Mouse (Mus musculus): Measurements from ENCODE around the gene Camta1. TPM values are rescaled to one million over a fixed set of nuclear protein-coding genes. Genes with fewer than 3 reads are reported as not detected.

The Camta1 gene
- polyA plus RNA-seq, 1 experiment from 2014 or later: 206 TPM

GRCm38 (mm10) chr4:150944707-150945106 lies 917.0 kb downstream of the Camta1 start:
- Histone ChIP-seq H3K4me2 (ENCODE audit: low read depth, low read length) (no peak overlapping the region), H3K9ac (replicated peaks; ENCODE audit: low read depth, low read length) (no peak overlapping the region), H3K9me3 (ENCODE audit: control insufficient read depth, low read length) (no peaks in the 10 kb centered on the region), H3K4me3 (ENCODE audit: low read depth, low read length) (no peak overlapping the region), H3K4me1 (ENCODE audit: control insufficient read depth, insufficient read depth, low read length) (no peaks in the 10 kb centered on the region), H3K27me3 (ENCODE audit: control insufficient read depth, insufficient read depth, low read length) (no peaks in the 10 kb centered on the region), H3K27ac (ENCODE audit: low read depth, low read length) (no peak overlapping the region), H3K36me3 (ENCODE audit: control insufficient read depth, insufficient read depth, low read length) (no peaks in the 10 kb centered on the region)
- no peak for ATAC-seq (ENCODE audit: low read depth)
- WGBS: 100% methylated on average over 7 of the region's 7 CpGs

- 64% methylated on average over 13 of the region's 13 CpGs for WGBS
- Histone ChIP-seq H3K27me3 (ENCODE audit: control insufficient read depth, insufficient read depth, low read length) (no peaks in the 10 kb centered on the region), H3K36me3 (ENCODE audit: control insufficient read depth, insufficient read depth, low read length) (no peaks in the 10 kb centered on the region), H3K27ac (ENCODE audit: low read depth, low read length) (no peak overlapping the region), H3K4me3 (ENCODE audit: low read depth, low read length) (no peak overlapping the region), H3K9ac (replicated peaks; ENCODE audit: low read depth, low read length) (no peak overlapping the region), H3K9me3 (ENCODE audit: control insufficient read depth, low read length) (no peaks in the 10 kb centered on the region), H3K4me2 (ENCODE audit: low read depth, low read length) (no peak overlapping the region), H3K4me1 (ENCODE audit: control insufficient read depth, insufficient read depth, low read length) (no peaks in the 10 kb centered on the region)
- no peak for ATAC-seq (ENCODE audit: low read depth)
Measured at GRCm38 (mm10) chr4:150939991-150940651, 921.6 kb downstream of the Camta1 start.

- 69% methylated on average over 14 of the region's 14 CpGs for WGBS
- no peak overlapping the region for H3K27ac ChIP-seq (ENCODE audit: low read depth, low read length)
Measured at GRCm38 (mm10) chr4:150938063-150938452, 923.6 kb downstream of the Camta1 start.

GRCm38 (mm10) chr4:150937293-150938062 lies 924.2 kb downstream of the Camta1 start:
- H3K9me3 ChIP-seq (ENCODE audit: control insufficient read depth, low read length): no peaks in the 10 kb centered on the region
- no peak overlapping the region for H3K27ac ChIP-seq (ENCODE audit: low read depth, low read length)
- no peak overlapping the region for H3K4me3 ChIP-seq (ENCODE audit: low read depth, low read length)
- no peaks in the 10 kb centered on the region for H3K36me3 ChIP-seq (ENCODE audit: control insufficient read depth, insufficient read depth, low read length)
- ATAC-seq (ENCODE audit: low read depth): no peak
- peak overlapping the region; percentile 7; the same call in 1 of the 2 replicates for H3K4me2 ChIP-seq (ENCODE audit: low read depth, low read length)
- WGBS: 77% methylated on average over 16 of the region's 16 CpGs
- H3K9ac ChIP-seq (replicated peaks; ENCODE audit: low read depth, low read length): no peak overlapping the region
- no peaks in the 10 kb centered on the region for H3K27me3 ChIP-seq (ENCODE audit: control insufficient read depth, insufficient read depth, low read length)
- no peaks in the 10 kb centered on the region for H3K4me1 ChIP-seq (ENCODE audit: control insufficient read depth, insufficient read depth, low read length)

More at GRCm38 (mm10) chr4:150938063-150938452, 923.6 kb downstream of the Camta1 start:
- ATAC-seq (ENCODE audit: low read depth): no peak
- Histone ChIP-seq H3K27me3 (ENCODE audit: control insufficient read depth, insufficient read depth, low read length) (no peaks in the 10 kb centered on the region), H3K9me3 (ENCODE audit: control insufficient read depth, low read length) (no peaks in the 10 kb centered on the region), H3K36me3 (ENCODE audit: control insufficient read depth, insufficient read depth, low read length) (no peaks in the 10 kb centered on the region), H3K4me1 (ENCODE audit: control insufficient read depth, insufficient read depth, low read length) (no peaks in the 10 kb centered on the region), H3K4me3 (ENCODE audit: low read depth, low read length) (no peak overlapping the region), H3K4me2 (ENCODE audit: low read depth, low read length) (peak overlapping the region; percentile 7; the same call in 1 of the 2 replicates), H3K9ac (replicated peaks; ENCODE audit: low read depth, low read length) (no peak overlapping the region)

- Histone ChIP-seq H3K4me3 (ENCODE audit: low read depth, low read length) (no peak overlapping the region), H3K9me3 (ENCODE audit: control insufficient read depth, low read length) (no peaks in the 10 kb centered on the region), H3K27ac (ENCODE audit: low read depth, low read length) (no peak overlapping the region), H3K36me3 (ENCODE audit: control insufficient read depth, insufficient read depth, low read length) (no peaks in the 10 kb centered on the region), H3K27me3 (ENCODE audit: control insufficient read depth, insufficient read depth, low read length) (no peaks in the 10 kb centered on the region), H3K9ac (replicated peaks; ENCODE audit: low read depth, low read length) (no peak overlapping the region), H3K4me1 (ENCODE audit: control insufficient read depth, insufficient read depth, low read length) (no peaks in the 10 kb centered on the region), H3K4me2 (ENCODE audit: low read depth, low read length) (no peak overlapping the region)
- no peak for ATAC-seq (ENCODE audit: low read depth)
- 71% methylated on average over 1 of the region's 1 CpGs for WGBS
Measured at GRCm38 (mm10) chr4:150933503-150933902, 928.2 kb downstream of the Camta1 start.

- no peak overlapping the region for H3K9ac ChIP-seq (replicated peaks; ENCODE audit: low read depth, low read length)
- WGBS: 75% methylated on average over 10 of the region's 10 CpGs
- no peaks in the 10 kb centered on the region for H3K27me3 ChIP-seq (ENCODE audit: control insufficient read depth, insufficient read depth, low read length)
- H3K4me2 ChIP-seq (ENCODE audit: low read depth, low read length): no peak overlapping the region
- H3K4me3 ChIP-seq (ENCODE audit: low read depth, low read length): no peak overlapping the region
- no peaks in the 10 kb centered on the region for H3K36me3 ChIP-seq (ENCODE audit: control insufficient read depth, insufficient read depth, low read length)
- ATAC-seq (ENCODE audit: low read depth): no peak
- no peaks in the 10 kb centered on the region for H3K4me1 ChIP-seq (ENCODE audit: control insufficient read depth, insufficient read depth, low read length)
- no peak overlapping the region for H3K27ac ChIP-seq (ENCODE audit: low read depth, low read length)
- no peaks in the 10 kb centered on the region for H3K9me3 ChIP-seq (ENCODE audit: control insufficient read depth, low read length)
Measured at GRCm38 (mm10) chr4:150927789-150928188, 933.9 kb downstream of the Camta1 start.

- no peaks in the 10 kb centered on the region for H3K9me3 ChIP-seq (ENCODE audit: control insufficient read depth, low read length)
Measured at GRCm38 (mm10) chr4:150926924-150927705, 934.6 kb downstream of the Camta1 start.

GRCm38 (mm10) chr4:150925923-150926322 lies 935.8 kb downstream of the Camta1 start:
- Histone ChIP-seq H3K27ac (ENCODE audit: low read depth, low read length) (no peak overlapping the region), H3K4me2 (ENCODE audit: low read depth, low read length) (no peak overlapping the region), H3K9ac (replicated peaks; ENCODE audit: low read depth, low read length) (no peak overlapping the region), H3K9me3 (ENCODE audit: control insufficient read depth, low read length) (no peaks in the 10 kb centered on the region), H3K36me3 (ENCODE audit: control insufficient read depth, insufficient read depth, low read length) (no peaks in the 10 kb centered on the region), H3K4me3 (ENCODE audit: low read depth, low read length) (no peak overlapping the region), H3K4me1 (ENCODE audit: control insufficient read depth, insufficient read depth, low read length) (no peaks in the 10 kb centered on the region), H3K27me3 (ENCODE audit: control insufficient read depth, insufficient read depth, low read length) (no peaks in the 10 kb centered on the region)
- 58% methylated on average over 5 of the region's 5 CpGs for WGBS
- ATAC-seq (ENCODE audit: low read depth): no peak

More at GRCm38 (mm10) chr4:150926924-150927705, 934.6 kb downstream of the Camta1 start:
- no peaks in the 10 kb centered on the region for H3K36me3 ChIP-seq (ENCODE audit: control insufficient read depth, insufficient read depth, low read length)
- WGBS: 53% methylated on average over 13 of the region's 14 CpGs
- H3K4me3 ChIP-seq (ENCODE audit: low read depth, low read length): no peak overlapping the region
- H3K27ac ChIP-seq (ENCODE audit: low read depth, low read length): no peak overlapping the region
- no peak for ATAC-seq (ENCODE audit: low read depth)
- H3K4me2 ChIP-seq (ENCODE audit: low read depth, low read length): no peak overlapping the region
- no peak overlapping the region for H3K9ac ChIP-seq (replicated peaks; ENCODE audit: low read depth, low read length)
- H3K27me3 ChIP-seq (ENCODE audit: control insufficient read depth, insufficient read depth, low read length): no peaks in the 10 kb centered on the region
- H3K4me1 ChIP-seq (ENCODE audit: control insufficient read depth, insufficient read depth, low read length): no peaks in the 10 kb centered on the region
